Mouse (Mus musculus) hindbrain, embryonic 15.5 days (tissue): ENCODE measurements around the gene Gm7030. TPM values are rescaled to one million over a fixed set of nuclear protein-coding genes. Genes with fewer than 3 reads are reported as not detected.
"Not testable (repeated sequence)": the region's sequence is repeated elsewhere in the genome, so short reads cannot be mapped to it uniquely, and the experiment has no call there.

Source experiments
- ATAC-seq: fragments of 200-750 bp; cut with Nextera tagmentation; 2 replicates; pipeline ENCODE4 v1.8.0; 2017; ENCODE audit warnings: low read depth, moderate number of reproducible peaks, moderate TSS enrichment; ENCODE audit not compliant: low FRiP score
- H3K27ac ChIP-seq: fragments of 300-500 bp; sonication (generic); replicated peaks from 2 replicates; pipeline ENCODE4 v1.5.1; 2015; ENCODE audit warnings: mild to moderate bottlenecking, inconsistent platforms
- H3K27me3 ChIP-seq: fragments of 300-500 bp; sonication (generic); 2 replicates; pipeline ENCODE4 v1.6.1; 2015; ENCODE audit warnings: control low read depth, inconsistent platforms
- H3K36me3 ChIP-seq: fragments of 300-500 bp; sonication (generic); 2 replicates; pipeline ENCODE4 v1.6.1; 2015; ENCODE audit warnings: control low read depth, inconsistent platforms
- H3K4me1 ChIP-seq: fragments of 300-500 bp; sonication (generic); replicated peaks from 2 replicates; pipeline ENCODE4 v1.6.1; 2015; ENCODE audit warnings: control low read depth, inconsistent platforms
- H3K4me2 ChIP-seq: fragments of 300-500 bp; sonication (generic); 2 replicates; pipeline ENCODE4 v1.6.1; 2015; ENCODE audit warnings: moderate library complexity, mild to moderate bottlenecking, inconsistent platforms
- H3K4me3 ChIP-seq: fragments of 300-500 bp; sonication (generic); 2 replicates; pipeline ENCODE4 v1.5.1; 2015; ENCODE audit warnings: mild to moderate bottlenecking, inconsistent platforms
- H3K9ac ChIP-seq: fragments of 300-500 bp; sonication (generic); 2 replicates; pipeline ENCODE4 v1.6.1; 2015; ENCODE audit warnings: inconsistent platforms
- H3K9me3 ChIP-seq: fragments of 300-500 bp; sonication (generic); 2 replicates; pipeline ENCODE4 v1.6.1; 2016; ENCODE audit warnings: control low read depth, inconsistent platforms
- WGBS: fragments of 180-500 bp; shearing (Covaris S2); methylation state at CpG from one replicate; pipeline ENCODE4 v1.1.7; 2015; 5-methylcytosine and 5-hydroxymethylcytosine counted together
- polyA plus RNA-seq: library from polyadenylated mRNA; unstranded; fragments of >200 nt; fragmentation: Nextera tagmentation; extraction: Ambion mirVana; gene quantifications from 2 replicates; pipeline ENCODE4 v1.2.1, GENCODE M21; 2015

Gene Gm7030
- polyA plus RNA-seq, 1 experiment from 2014 or later, result not detected

DNA sequence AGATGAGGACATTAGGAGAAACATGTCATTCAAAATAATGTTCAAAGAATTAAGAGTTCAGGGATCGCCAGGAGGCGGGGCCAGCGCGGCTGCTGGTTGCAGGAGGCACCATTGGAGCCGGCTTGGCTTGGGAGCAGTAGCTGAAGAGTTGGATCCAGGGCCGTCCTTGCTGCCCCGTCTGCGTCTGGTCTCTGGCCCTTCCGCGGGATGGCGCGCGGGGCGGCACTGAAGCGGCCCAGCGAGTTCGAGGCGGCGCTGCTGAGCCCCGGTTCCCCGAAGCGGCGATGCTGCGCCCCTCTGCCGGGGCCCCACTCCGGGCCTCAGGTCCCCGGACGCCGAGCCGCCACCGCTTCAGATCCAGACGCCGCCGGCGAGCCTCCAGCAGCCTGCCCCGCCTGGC is 28.6 kb upstream of the Gm7030 start:
- H3K9ac ChIP-seq, H3K36me3 ChIP-seq, H3K9me3 ChIP-seq, H3K27ac ChIP-seq, ATAC-seq: not testable (repeated sequence)
- peaks cover 10% of the 10 kb centered on the region for H3K4me1 ChIP-seq
- peaks cover 69% of the 10 kb centered on the region for H3K27me3 ChIP-seq
- H3K4me3 ChIP-seq, result peak overlapping the region; percentile 22
- WGBS, result under 1% methylated on average over 36 of the region's 36 CpGs
- peak overlapping the region; percentile 61 for H3K4me2 ChIP-seq

- ATAC-seq, result no peak
- no peaks in the 10 kb centered on the region for H3K9me3 ChIP-seq
- peaks cover 51% of the 10 kb centered on the region for H3K27me3 ChIP-seq
- H3K4me2 ChIP-seq, result no peak overlapping the region
- 26% methylated on average over 3 of the region's 3 CpGs for WGBS
- no peak overlapping the region for H3K27ac ChIP-seq
- H3K9ac ChIP-seq, result no peak overlapping the region
- H3K36me3 ChIP-seq, result no peaks in the 10 kb centered on the region
- H3K4me1 ChIP-seq, result peaks cover 7% of the 10 kb centered on the region
- no peak overlapping the region for H3K4me3 ChIP-seq
These were observed 25.3 kb upstream of the Gm7030 start for GRCm38 (mm10) chr17:36154271-36155149.

DNA sequence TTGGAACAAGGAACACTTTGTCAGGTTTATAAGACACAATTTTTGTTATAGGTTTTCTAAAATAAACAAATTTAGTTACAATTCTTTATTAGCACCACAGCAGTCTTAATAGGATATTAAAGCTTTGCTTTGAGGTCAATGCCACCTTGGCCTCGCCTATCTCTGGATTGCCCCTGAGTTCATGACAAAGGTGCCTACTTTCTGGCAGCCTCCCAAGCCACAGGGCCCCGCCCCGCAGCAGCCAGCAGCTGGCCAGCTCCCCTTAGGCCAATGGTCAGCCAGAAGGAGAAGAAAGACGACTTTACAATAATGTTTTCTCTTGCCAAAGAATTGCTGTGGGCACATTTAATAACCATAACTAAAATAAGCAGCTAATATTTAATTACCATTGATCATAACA is 22.0 kb upstream of the Gm7030 start:
- H3K9me3 ChIP-seq, H3K4me1 ChIP-seq, H3K36me3 ChIP-seq, H3K9ac ChIP-seq, ATAC-seq, H3K4me3 ChIP-seq, H3K27ac ChIP-seq, H3K4me2 ChIP-seq: not testable (repeated sequence)
- H3K27me3 ChIP-seq, result peaks cover 51% of the 10 kb centered on the region
- 48% methylated on average over 4 of the region's 4 CpGs for WGBS

GRCm38 (mm10) chr17:36148468-36148867 is 19.2 kb upstream of the Gm7030 start:
- 72% methylated on average over 5 of the region's 5 CpGs for WGBS
- H3K4me3 ChIP-seq, H3K9ac ChIP-seq, H3K9me3 ChIP-seq, ATAC-seq, H3K27ac ChIP-seq, H3K36me3 ChIP-seq, H3K4me2 ChIP-seq: not testable (repeated sequence)
- H3K4me1 ChIP-seq, result peaks cover 11% of the 10 kb centered on the region
- H3K27me3 ChIP-seq, result peaks cover 47% of the 10 kb centered on the region

DNA sequence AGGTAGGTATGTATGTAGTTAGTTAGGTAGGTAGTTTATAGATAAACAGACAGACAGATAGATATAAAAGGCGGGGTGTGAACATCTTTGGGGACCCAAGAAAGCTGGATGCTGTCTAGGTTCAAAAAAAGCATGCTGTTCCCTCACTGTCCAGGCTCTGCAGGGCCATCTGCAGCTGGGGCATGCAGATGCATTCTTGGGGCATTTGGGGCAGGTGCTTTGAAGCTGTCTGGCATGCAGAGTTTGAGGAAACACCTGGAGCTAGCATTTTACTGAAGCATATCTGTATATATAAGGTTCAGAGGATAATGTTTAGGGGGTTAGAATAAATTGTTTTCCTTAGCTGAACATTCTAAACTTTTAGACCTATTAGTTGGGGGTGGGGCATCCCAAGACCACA is 17.7 kb upstream of the Gm7030 start:
- H3K9ac ChIP-seq, H3K9me3 ChIP-seq, ATAC-seq, H3K4me2 ChIP-seq, H3K4me3 ChIP-seq, H3K27ac ChIP-seq, H3K36me3 ChIP-seq: not testable (repeated sequence)
- WGBS, result 93% methylated on average over 1 of the region's 1 CpGs
- peaks cover 11% of the 10 kb centered on the region for H3K4me1 ChIP-seq
- H3K27me3 ChIP-seq, result peaks cover 55% of the 10 kb centered on the region

GRCm38 (mm10) chr17:36145861-36146156 is 16.6 kb upstream of the Gm7030 start:
- ATAC-seq, result not testable (repeated sequence)

GRCm38 (mm10) chr17:36145111-36145860 is 16.1 kb upstream of the Gm7030 start:
- Histone ChIP-seq H3K27ac (no peak overlapping the region), H3K4me1 (peaks cover 11% of the 10 kb centered on the region), H3K9ac (0 out of 2 replicates have a peak overlapping the region, but pooled peaks have one; percentile 7), H3K36me3 (no peaks in the 10 kb centered on the region), H3K27me3 (peaks cover 60% of the 10 kb centered on the region), H3K4me2 (peak overlapping the region; percentile 61), H3K9me3 (no peaks in the 10 kb centered on the region), H3K4me3 (peak overlapping the region; percentile 37)
- WGBS, result 1% methylated on average over 78 of the region's 78 CpGs
- no peak for ATAC-seq

More at GRCm38 (mm10) chr17:36145861-36146156, 16.6 kb upstream of the Gm7030 start:
- Histone ChIP-seq H3K4me2 (peak overlapping the region; percentile 61), H3K4me1 (peaks cover 11% of the 10 kb centered on the region), H3K4me3 (peak overlapping the region; percentile 37), H3K27me3 (peaks cover 60% of the 10 kb centered on the region), H3K9ac (0 out of 2 replicates have a peak overlapping the region, but pooled peaks have one; percentile 7)
- not testable (repeated sequence) for H3K9me3 ChIP-seq, H3K36me3 ChIP-seq, H3K27ac ChIP-seq
- 2% methylated on average over 12 of the region's 13 CpGs for WGBS

- H3K4me3 ChIP-seq, H3K27ac ChIP-seq, H3K4me2 ChIP-seq, ATAC-seq, H3K36me3 ChIP-seq, H3K4me1 ChIP-seq, H3K9ac ChIP-seq, H3K9me3 ChIP-seq: not testable (repeated sequence)
- 85% methylated on average over 1 of the region's 1 CpGs for WGBS
- peaks cover 14% of the 10 kb centered on the region for H3K27me3 ChIP-seq
These were observed 7.1 kb upstream of the Gm7030 start for GRCm38 (mm10) chr17:36136299-36136848.

DNA sequence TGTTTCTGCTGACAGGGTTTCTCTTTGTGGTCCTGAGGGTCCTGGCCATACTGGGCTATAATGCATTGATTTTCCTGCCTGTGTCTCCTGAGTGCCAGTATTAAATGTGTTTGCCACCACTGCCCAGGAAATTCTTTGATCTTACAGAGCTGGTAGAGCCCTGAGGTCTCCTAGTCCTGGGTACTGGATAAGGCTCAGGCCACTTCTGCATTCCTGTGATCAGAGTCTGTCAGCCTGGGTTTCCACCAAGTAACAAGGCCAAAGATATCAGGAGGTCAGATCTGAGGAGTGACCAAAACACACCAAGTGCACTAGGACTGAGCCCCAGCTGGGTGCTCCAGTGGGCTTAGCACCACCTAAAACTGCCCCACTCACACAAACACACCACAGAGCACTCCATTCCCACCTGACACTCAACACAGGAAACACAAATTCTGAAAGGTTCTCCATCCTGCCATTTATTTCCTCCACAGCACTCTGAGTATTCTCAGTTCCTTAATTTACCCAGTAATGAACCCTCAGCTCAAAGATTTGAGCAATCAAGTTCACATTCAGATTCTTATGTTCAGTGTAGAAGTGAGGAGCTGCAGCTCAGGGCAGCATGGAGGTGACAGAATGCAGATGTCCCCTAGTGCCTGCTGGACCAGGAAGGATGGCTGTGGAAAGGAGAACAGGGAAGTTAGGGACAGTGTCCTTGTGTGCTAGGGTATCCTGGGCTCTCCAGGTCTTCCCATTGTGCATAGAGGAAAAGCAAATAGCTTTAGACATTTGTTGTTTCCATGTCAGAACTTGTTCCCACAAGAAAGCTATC is 6.4 kb upstream of the Gm7030 start:
- H3K27ac ChIP-seq, H3K4me1 ChIP-seq, H3K9me3 ChIP-seq, H3K36me3 ChIP-seq, H3K4me2 ChIP-seq, H3K4me3 ChIP-seq, H3K27me3 ChIP-seq, ATAC-seq, H3K9ac ChIP-seq: not testable (repeated sequence)

DNA sequence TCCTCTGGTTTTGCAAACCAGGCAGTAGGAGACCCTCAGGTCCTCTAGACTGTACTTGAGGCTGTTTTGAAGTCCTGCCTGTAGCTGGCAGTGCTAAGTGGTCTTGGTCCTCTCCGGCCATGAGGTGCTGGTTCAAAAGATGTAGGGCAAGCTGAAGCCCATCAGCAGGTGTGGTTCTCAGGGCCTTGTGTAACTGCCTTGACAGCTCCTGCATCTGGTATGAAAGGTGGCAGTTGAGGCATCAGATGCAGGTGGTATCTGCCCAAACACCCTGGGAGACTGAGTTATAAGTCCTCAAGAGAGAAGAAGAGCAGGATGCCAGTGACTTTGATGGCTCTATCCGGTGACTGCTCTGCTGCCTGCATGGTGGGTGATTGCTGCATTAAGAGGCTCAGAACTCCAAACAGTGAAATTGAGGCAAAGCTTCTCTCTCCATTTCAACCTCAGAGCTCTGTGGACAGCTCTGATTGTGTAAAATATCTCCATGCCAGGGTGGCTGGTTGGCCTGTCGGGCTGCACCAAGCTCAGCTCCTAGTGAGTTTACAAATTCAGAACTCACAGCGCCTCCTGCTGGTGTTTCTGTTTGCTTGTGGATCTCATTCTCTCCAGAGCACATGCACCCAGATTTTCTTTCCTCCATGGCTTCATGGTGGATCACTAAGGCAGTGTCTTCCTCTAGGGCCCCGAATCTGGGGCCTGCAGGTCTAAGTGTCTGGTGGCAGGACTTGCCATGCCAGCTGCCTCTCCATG is 2.5 kb upstream of the Gm7030 start:
- Histone ChIP-seq H3K4me3 (no peak overlapping the region), H3K27ac (no peak overlapping the region), H3K36me3 (no peaks in the 10 kb centered on the region), H3K9ac (no peak overlapping the region), H3K4me2 (no peak overlapping the region), H3K27me3 (no peaks in the 10 kb centered on the region; the same call in 1 of the 2 replicates), H3K9me3 (no peaks in the 10 kb centered on the region), H3K4me1 (no peaks in the 10 kb centered on the region)
- no peak for ATAC-seq
- 72% methylated on average over 5 of the region's 5 CpGs for WGBS

DNA sequence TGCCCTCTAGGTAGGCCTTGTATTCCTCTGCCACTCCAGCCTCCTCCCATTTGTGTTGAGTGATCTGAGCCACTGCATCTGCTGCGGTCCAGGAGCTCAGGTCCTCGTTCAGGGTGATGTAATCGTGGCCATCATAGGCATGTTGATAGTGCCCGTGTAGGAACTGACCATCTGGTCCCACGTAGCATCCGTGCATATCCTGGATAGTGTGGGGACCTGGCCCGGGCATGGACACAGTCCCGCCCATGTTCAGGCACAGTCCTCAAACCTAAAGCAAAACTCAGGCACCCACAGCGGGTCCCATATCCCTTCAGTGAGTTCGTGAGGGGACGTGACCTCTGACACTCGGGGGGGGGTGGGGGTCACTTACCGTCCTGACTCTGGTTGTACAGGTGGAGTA is 700 bp downstream of the Gm7030 start:
- 74% methylated on average over 12 of the region's 13 CpGs for WGBS
- not testable (repeated sequence) for H3K4me3 ChIP-seq, ATAC-seq

More for the DNA sequence above, 700 bp downstream of the Gm7030 start:
- H3K4me2 ChIP-seq, H3K9ac ChIP-seq, H3K9me3 ChIP-seq, H3K27ac ChIP-seq, H3K36me3 ChIP-seq, H3K4me1 ChIP-seq, H3K27me3 ChIP-seq: not testable (repeated sequence)
